Mouse (Mus musculus) kidney, postnatal 0 days (tissue): ENCODE results near the gene Ptprf. TPM values are rescaled to one million over a fixed set of nuclear protein-coding genes. Genes with fewer than 3 reads are reported as not detected.

Source experiments
- ATAC-seq: fragments of 200-750 bp; cut with Nextera tagmentation; replicated peaks from 2 replicates; pipeline ENCODE4 v1.8.0; 2017; ENCODE audit warnings: low read depth, moderate number of reproducible peaks, moderate TSS enrichment, moderate library complexity; ENCODE audit not compliant: low FRiP score
- DNase-seq: peaks from one replicate; pipeline ENCODE4 v3.0.0-alpha.2; 2016; ENCODE audit warnings: low spot score
- H3K27ac ChIP-seq: fragments of 300-500 bp; sonication (generic); 2 replicates; pipeline ENCODE4 v1.5.1; 2014; ENCODE audit warnings: mild to moderate bottlenecking
- H3K27me3 ChIP-seq: fragments of 300-500 bp; sonication (generic); 2 replicates; pipeline ENCODE4 v1.6.1; 2014; ENCODE audit warnings: low read length, mixed read lengths; ENCODE audit not compliant: insufficient read depth
- H3K36me3 ChIP-seq: fragments of 300-500 bp; sonication (generic); 2 replicates; pipeline ENCODE4 v1.6.1; 2014; ENCODE audit warnings: low read length, mixed read lengths; ENCODE audit not compliant: insufficient read depth
- H3K4me1 ChIP-seq: fragments of 300-500 bp; sonication (generic); replicated peaks from 2 replicates; pipeline ENCODE4 v1.6.1; 2014; ENCODE audit warnings: antibody characterized with exemption, low read length, mixed read lengths; ENCODE audit not compliant: insufficient read depth
- H3K4me2 ChIP-seq: fragments of 300-500 bp; sonication (generic); 2 replicates; pipeline ENCODE4 v1.6.1; 2014; ENCODE audit warnings: mild to moderate bottlenecking, low read length, moderate library complexity, mixed read lengths
- H3K4me3 ChIP-seq: fragments of 300-500 bp; sonication (generic); replicated peaks from 2 replicates; pipeline ENCODE4 v1.5.1; 2014; ENCODE audit warnings: low read depth, low read length
- H3K9ac ChIP-seq: fragments of 300-500 bp; sonication (generic); 2 replicates; pipeline ENCODE4 v1.6.1; 2014; ENCODE audit warnings: low read depth, low read length
- H3K9me3 ChIP-seq: fragments of 300-500 bp; sonication (generic); replicated peaks from 2 replicates; pipeline ENCODE4 v1.6.1; 2016; ENCODE audit warnings: low read length, inconsistent platforms, mixed read lengths
- CTCF ChIP-seq: IDR thresholded peaks from 2 replicates; pipeline ENCODE4 v1.5.1; 2016; ENCODE audit warnings: antibody characterized with exemption, low read depth, mild to moderate bottlenecking, moderate library complexity
- WGBS: fragments of 180-500 bp; shearing (Covaris S2); extraction: QIAGEN DNeasy Blood & Tissue Kit; methylation state at CpG from one replicate; pipeline ENCODE4 v1.1.7; 2014; 5-methylcytosine and 5-hydroxymethylcytosine counted together
- polyA plus RNA-seq: library from polyadenylated mRNA; unstranded; fragments of >200 nt; fragmentation: Nextera tagmentation; extraction: Ambion mirVana; gene quantifications from 2 replicates; pipeline ENCODE4 v1.2.1, GENCODE M21; 2015

Gene Ptprf
- polyA plus RNA-seq, 1 experiment from 2014 or later: 34.0 TPM

GRCm38 (mm10) chr4:118304984-118305383, 13.8 kb upstream of the Ptprf start:
- DNase-seq: no peak
- no peak for ATAC-seq
- H3K27ac ChIP-seq: no peak overlapping the region

DNA sequence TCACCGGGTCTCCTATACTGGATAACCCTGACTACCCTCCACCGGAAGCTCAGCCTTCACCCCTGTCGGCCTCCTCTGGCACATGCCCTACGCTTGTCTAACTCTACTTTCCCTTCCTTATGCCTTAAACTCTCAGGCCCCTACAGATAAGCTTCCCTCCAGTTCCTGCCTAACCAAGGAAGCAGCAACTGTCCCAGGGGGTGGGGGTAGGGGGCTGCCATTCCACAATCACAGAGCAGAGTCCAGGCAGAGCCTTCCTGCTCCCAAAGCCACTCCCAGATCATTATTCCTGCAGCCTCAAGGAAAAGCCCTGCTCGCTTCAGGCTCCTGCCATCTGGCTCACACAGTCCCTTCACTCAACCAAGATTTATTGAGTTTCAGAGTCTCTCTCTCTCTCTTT, 6.6 kb upstream of the Ptprf start:
- Histone ChIP-seq H3K27ac (no peak overlapping the region), H3K4me2 (no peak overlapping the region)

More at GRCm38 (mm10) chr4:118304984-118305383, 13.8 kb upstream of the Ptprf start:
- no peak overlapping the region for H3K9ac ChIP-seq
- H3K4me1 ChIP-seq: no peaks in the 10 kb centered on the region
- H3K4me2 ChIP-seq: no peak overlapping the region
- H3K4me3 ChIP-seq: no peak overlapping the region
- H3K27me3 ChIP-seq: no peaks in the 10 kb centered on the region
- WGBS: 47% methylated on average over 4 of the region's 4 CpGs
- H3K9me3 ChIP-seq: no peaks in the 10 kb centered on the region
- TF ChIP-seq CTCF: no peak
- no peaks in the 10 kb centered on the region for H3K36me3 ChIP-seq

GRCm38 (mm10) chr4:118295651-118296561, 4.7 kb upstream of the Ptprf start:
- Histone ChIP-seq H3K4me3 (no peak overlapping the region), H3K4me2 (no peak overlapping the region), H3K27me3 (no peaks in the 10 kb centered on the region), H3K9me3 (no peaks in the 10 kb centered on the region), H3K27ac (no peak overlapping the region), H3K36me3 (no peaks in the 10 kb centered on the region), H3K4me1 (no peaks in the 10 kb centered on the region; the same call in 1 of the 2 replicates), H3K9ac (no peak overlapping the region)
- WGBS: 51% methylated on average over 17 of the region's 17 CpGs
- TF ChIP-seq CTCF: no peak
- ATAC-seq (no peak), DNase-seq (no peak)

More for the DNA sequence above, 6.6 kb upstream of the Ptprf start:
- Histone ChIP-seq H3K4me3 (no peak overlapping the region), H3K4me1 (no peaks in the 10 kb centered on the region; the same call in 1 of the 2 replicates), H3K9me3 (no peaks in the 10 kb centered on the region), H3K27me3 (no peaks in the 10 kb centered on the region), H3K36me3 (no peaks in the 10 kb centered on the region), H3K9ac (no peak overlapping the region)
- DNase-seq (no peak), ATAC-seq (no peak)
- 11% methylated on average over 5 of the region's 5 CpGs for WGBS
- TF ChIP-seq CTCF: no peak

DNA sequence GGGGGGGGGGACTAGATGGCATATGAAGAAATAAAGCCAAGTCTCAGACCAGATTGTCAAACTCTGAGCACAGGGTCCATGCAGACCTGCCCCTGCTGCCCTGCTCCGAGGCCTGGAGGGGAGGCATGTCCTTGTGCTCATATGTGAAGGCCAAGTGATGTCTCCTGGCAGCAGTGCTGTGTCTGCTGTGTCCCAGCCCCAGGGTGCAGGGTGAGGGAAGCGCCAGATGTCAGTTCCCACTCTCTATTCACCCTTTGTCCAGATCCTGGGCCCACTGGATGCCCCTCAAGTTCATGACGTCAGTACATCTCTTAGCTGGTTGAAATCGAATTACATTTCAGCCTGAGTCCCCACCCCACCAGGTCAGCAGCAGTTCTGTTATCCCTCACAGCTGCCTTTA, 3.6 kb upstream of the Ptprf start:
- no peak overlapping the region for H3K27ac ChIP-seq
- H3K27me3 ChIP-seq: no peaks in the 10 kb centered on the region
- no peaks in the 10 kb centered on the region for H3K36me3 ChIP-seq
- ATAC-seq: no peak
- H3K9ac ChIP-seq: no peak overlapping the region
- 66% methylated on average over 4 of the region's 4 CpGs for WGBS
- no peak overlapping the region for H3K4me3 ChIP-seq
- H3K9me3 ChIP-seq: no peaks in the 10 kb centered on the region
- no peak overlapping the region for H3K4me2 ChIP-seq
- no peak for TF ChIP-seq CTCF
- peaks cover 2% of the 10 kb centered on the region; the same call in 1 of the 2 replicates for H3K4me1 ChIP-seq
- no peak for DNase-seq

DNA sequence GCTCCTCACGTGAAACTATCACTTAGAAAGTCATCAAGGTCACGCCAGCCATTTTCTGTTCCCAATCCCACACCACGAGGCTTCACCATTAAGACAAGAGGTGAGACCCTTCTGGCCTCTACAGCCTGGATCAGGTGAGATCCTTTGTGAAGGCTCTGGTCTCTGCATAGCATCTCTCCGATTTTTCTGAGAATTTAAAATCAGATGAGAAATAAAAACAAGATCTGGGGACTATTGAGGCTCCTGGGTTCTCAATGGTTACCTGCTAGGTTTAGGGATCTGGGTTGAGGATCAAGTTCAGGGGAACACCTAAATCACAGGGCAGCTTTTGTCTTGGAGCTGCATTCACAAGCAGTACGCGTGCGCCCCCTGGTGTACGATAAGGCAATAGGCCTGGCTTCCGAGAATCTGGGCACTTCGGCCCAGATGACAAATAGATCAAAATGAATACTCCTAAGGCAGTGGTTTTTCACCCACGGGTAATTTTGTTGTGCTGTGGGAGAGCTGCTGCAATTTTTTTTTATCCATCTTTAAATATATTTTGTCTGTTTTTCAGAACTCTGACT, 1.6 kb upstream of the Ptprf start:
- Histone ChIP-seq H3K36me3 (no peaks in the 10 kb centered on the region), H3K4me2 (no peak overlapping the region), H3K4me3 (no peak overlapping the region), H3K27ac (no peak overlapping the region), H3K9ac (no peak overlapping the region), H3K27me3 (no peaks in the 10 kb centered on the region), H3K9me3 (no peaks in the 10 kb centered on the region), H3K4me1 (peaks cover 11% of the 10 kb centered on the region)
- DNase-seq (peak; percentile 91), ATAC-seq (no peak)
- TF ChIP-seq CTCF: peak; percentile 95
- WGBS: 14% methylated on average over 11 of the region's 11 CpGs

GRCm38 (mm10) chr4:118290416-118291030, 682 bp downstream of the Ptprf start:
- Histone ChIP-seq H3K27me3 (no peaks in the 10 kb centered on the region), H3K4me1 (peaks cover 18% of the 10 kb centered on the region), H3K4me3 (peak overlapping the region; percentile 90), H3K36me3 (no peaks in the 10 kb centered on the region), H3K9me3 (no peaks in the 10 kb centered on the region), H3K9ac (peak overlapping the region; percentile 95), H3K27ac (peak overlapping the region; percentile 92), H3K4me2 (peak overlapping the region; percentile 80)
- TF ChIP-seq CTCF: no peak
- ATAC-seq: peak; percentile 52
- DNase-seq: peak; percentile 70
- WGBS: 1% methylated on average over 44 of the region's 84 CpGs
